Mouse (Mus musculus): ENCODE results near the gene 3110009E18Rik.

3110009E18Rik gene

GRCm38 (mm10) chr1:120093482-120094134, 27.4 kb upstream of the 3110009E18Rik start:
- POLR2A ChIA-PET = interaction anchor here in 2 of 4 experiments (1.1 to 1.2 kb wide), 2 partner anchors 27 kb away, joined by 3 to 4 read pairs; partner anchors contain the start of genes 3110009E18Rik (in 2 of the 2) and Dbi (in 2 of the 2)

DNA sequence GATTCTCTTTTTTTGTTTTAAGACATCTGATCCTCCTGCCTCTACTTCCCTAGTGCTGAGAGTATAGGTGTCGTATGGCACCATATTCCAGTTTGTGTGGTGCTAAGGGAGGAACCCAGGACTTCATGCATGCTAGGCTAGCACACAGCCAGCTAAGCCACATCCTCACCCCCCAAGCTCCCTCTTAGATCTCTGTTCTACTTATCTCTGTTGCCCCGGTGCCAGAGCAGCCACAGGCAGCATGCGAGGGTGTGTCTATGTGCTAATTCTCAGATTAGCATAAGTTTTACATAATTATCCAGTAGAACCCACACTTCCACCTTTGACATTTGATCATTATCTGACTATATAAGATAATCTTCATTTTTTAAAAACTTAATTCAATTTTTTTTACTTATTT, 26.1 kb upstream of the 3110009E18Rik start:
- ChIA-PET CTCF (interaction anchor here in 2 of 4 experiments (0.6 to 1.2 kb wide), 2 partner anchors 11 to 27 kb away, joined by 3 to 5 read pairs; no protein-coding TSS in a partner anchor), POLR2A (no interaction called here)

More at GRCm38 (mm10) chr1:120093482-120094134, 27.4 kb upstream of the 3110009E18Rik start:
- CTCF ChIA-PET = interaction anchor here (0.6 to 2.1 kb wide), 32 partner anchors 10 to 990 kb away, joined by 3 to 14 read pairs (median 3); partner anchors contain the start of genes 3110009E18Rik (in 2 of the 4), Dbi (in 2 of the 4) and Tmem37 (in 2 of the 4)

DNA sequence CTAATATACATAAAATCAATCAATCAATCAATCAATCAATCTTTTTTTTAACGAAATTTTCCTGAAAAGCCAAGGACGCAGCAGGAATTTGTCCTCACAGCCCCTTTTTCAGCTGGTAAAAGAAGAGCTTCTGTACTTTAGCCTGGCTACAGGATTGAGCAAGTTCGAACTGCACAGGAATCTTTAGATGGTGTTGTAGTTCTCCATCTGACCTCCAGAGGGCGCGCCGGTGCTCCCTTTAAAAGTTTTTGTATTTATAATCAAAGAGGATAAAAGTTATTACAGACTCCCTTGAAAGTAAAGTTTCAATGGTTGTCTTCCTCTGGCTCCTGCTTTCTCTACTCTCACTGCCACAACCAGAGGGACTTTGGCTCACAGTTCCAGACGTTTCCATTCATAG, 22.7 kb upstream of the 3110009E18Rik start:
- CTCF ChIA-PET = interaction anchor here (0.6 to 1.7 kb wide), 23 partner anchors 9 to 1102 kb away, joined by 3 to 8 read pairs (median 4); partner anchors contain the start of genes 3110009E18Rik (in 3 of the 4) and Dbi (in 3 of the 4)

GRCm38 (mm10) chr1:120099483-120099882, 21.5 kb upstream of the 3110009E18Rik start:
- ChIA-PET POLR2A (interaction anchor here in 1 of 4 experiments (1.2 kb wide), 1 partner anchor 21 kb away, joined by 4 read pairs; the partner anchor contains the start of genes 3110009E18Rik and Dbi), CTCF (no interaction called here)

More for the DNA sequence above, 22.7 kb upstream of the 3110009E18Rik start:
- POLR2A ChIA-PET = interaction anchor here in 2 of 4 experiments (0.6 to 1.4 kb wide), 6 partner anchors 9 to 494 kb away, joined by 3 to 6 read pairs (median 3); partner anchors contain the start of genes 3110009E18Rik (in 2 of the 2) and Dbi (in 2 of the 2)

DNA sequence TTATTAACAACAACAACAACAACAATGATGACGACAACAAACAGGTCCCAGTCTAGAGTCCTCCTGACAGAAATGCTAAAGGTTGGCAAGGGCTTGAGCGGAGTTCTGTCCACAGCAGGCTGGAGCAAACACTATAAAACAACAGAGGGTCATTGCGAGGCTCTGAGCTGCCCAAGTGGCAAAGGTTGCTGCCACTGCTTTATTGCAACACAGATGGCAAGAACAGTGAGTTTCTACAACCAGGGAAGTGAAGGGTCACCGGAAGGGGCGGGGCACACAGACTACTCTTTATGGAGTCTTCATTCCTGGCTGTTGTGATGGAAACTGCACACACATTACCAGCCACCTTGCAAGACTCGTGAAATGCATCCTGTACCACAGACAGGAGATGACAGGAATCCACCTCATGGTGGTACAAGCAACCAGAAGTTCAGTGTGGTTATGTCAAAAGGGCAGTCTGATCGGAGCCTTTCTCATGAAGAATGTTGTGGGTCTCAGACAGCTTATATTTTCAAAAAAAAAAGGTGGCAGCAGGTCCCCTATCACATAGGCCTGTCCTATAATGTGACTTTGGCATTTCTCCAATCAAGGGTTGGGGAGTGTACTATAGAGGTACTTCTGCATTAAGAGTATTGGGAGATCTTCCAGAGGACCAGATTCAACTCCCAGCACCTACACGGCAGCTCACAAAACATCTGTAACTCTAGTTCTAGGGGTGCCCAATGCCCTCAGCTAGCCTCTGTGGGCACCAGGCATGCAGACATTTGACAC, 20.3 kb upstream of the 3110009E18Rik start:
- POLR2A ChIA-PET = interaction anchor here in 2 of 4 experiments (0.7 to 1.6 kb wide), 4 partner anchors 9 to 20 kb away, joined by 4 to 5 read pairs (median 4); partner anchors contain the start of genes 3110009E18Rik (in 1 of the 2) and Dbi (in 1 of the 2)
- CTCF ChIA-PET = interaction anchor here in 1 of 4 experiments (0.6 kb wide), 1 partner anchor 720 kb away, joined by 3 read pairs; no protein-coding TSS in a partner anchor

GRCm38 (mm10) chr1:120101227-120101609, 19.8 kb upstream of the 3110009E18Rik start:
- ChIA-PET POLR2A (interaction anchor here in 2 of 4 experiments (0.7 to 1.6 kb wide), 4 partner anchors 10 to 19 kb away, joined by 4 to 5 read pairs (median 4); partner anchors contain the start of genes 3110009E18Rik (in 1 of the 2) and Dbi (in 1 of the 2)), CTCF (interaction anchor here in 2 of 4 experiments (0.6 to 1.4 kb wide), 2 partner anchors 54 to 486 kb away, joined by 3 to 4 read pairs; no protein-coding TSS in a partner anchor)

DNA sequence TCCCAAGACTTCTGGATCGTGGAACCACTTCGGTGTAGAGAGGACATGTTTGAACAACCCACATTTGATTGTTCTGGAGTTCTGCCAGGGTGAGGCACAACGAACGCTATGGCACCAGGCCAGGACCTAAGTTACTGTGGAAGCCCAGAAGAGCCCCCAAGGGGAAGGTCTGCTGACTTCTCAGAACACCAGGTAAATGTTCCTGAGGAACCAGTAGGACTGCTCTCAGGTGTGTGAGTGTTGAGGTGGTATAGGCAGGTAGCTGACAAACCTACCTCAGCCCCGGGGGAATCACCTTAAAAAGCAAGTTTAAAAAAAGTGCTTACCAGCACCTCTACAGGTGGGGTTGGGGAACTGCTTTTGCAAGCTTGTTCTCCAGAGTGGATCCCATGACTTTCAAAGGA, 15.4 kb upstream of the 3110009E18Rik start:
- ChIA-PET CTCF (interaction anchor here in 2 of 4 experiments (0.6 to 1.4 kb wide), 10 partner anchors 11 to 321 kb away, joined by 3 to 5 read pairs (median 4); partner anchors contain the start of genes 3110009E18Rik (in 2 of the 2) and Dbi (in 2 of the 2)), POLR2A (interaction anchor here in 3 of 4 experiments (0.6 to 1.3 kb wide), 4 partner anchors 9 to 32 kb away, joined by 3 to 4 read pairs (median 4); partner anchors contain the start of gene Tmem37 (in 1 of the 3))

DNA sequence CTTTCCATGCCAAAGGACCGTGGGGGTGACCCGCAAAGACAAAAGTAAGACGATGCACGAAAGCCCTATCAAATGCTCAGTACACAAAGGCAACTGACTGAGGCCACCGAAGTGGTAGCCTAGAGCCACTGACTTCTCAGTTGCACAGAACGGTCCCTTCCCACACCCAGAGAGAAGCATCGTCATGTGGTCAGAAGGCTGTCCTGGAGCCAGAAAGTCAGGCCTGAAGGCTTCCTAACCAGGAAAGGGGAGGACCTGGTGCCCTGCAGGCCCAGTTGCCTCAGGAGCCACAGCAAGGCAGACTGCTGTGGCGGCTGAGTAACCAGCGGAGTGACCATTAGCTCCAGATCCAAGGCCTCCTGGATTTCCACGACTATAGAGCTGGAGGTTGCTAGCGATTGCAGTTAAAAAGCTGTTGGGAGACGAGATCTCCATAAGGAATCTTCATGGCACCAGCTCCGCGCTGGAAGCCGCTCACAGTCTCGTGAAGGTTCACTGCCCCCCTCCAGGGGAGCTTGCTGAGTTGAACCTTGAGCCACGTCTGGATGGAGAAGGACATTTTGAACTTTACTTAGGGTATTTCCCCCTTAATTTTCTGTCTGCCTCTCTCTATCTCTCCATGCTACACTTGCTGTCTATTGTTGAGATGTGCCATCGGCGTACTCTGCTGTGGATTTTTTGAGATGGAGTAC, 11.1 kb upstream of the 3110009E18Rik start:
- ChIA-PET CTCF (interaction anchor here in 1 of 4 experiments (2.0 kb wide), 1 partner anchor 77 kb away, joined by 4 read pairs; no protein-coding TSS in a partner anchor), POLR2A (interaction anchor here in 3 of 4 experiments (0.9 to 2.0 kb wide), 5 partner anchors 9 to 23 kb away, joined by 4 to 9 read pairs (median 4); partner anchors contain the start of genes 3110009E18Rik (in 3 of the 3) and Dbi (in 3 of the 3))

GRCm38 (mm10) chr1:120111766-120112165, 9.2 kb upstream of the 3110009E18Rik start:
- ChIA-PET POLR2A (interaction anchor here in 3 of 4 experiments (0.5 to 2.1 kb wide), 8 partner anchors 8 to 1003 kb away, joined by 3 to 13 read pairs (median 3); partner anchors contain the start of genes 3110009E18Rik (in 2 of the 3) and Dbi (in 2 of the 3)), CTCF (interaction anchor here (0.6 to 2.0 kb wide), 7 partner anchors 18 to 376 kb away, joined by 3 to 5 read pairs (median 4); no protein-coding TSS in a partner anchor)

DNA sequence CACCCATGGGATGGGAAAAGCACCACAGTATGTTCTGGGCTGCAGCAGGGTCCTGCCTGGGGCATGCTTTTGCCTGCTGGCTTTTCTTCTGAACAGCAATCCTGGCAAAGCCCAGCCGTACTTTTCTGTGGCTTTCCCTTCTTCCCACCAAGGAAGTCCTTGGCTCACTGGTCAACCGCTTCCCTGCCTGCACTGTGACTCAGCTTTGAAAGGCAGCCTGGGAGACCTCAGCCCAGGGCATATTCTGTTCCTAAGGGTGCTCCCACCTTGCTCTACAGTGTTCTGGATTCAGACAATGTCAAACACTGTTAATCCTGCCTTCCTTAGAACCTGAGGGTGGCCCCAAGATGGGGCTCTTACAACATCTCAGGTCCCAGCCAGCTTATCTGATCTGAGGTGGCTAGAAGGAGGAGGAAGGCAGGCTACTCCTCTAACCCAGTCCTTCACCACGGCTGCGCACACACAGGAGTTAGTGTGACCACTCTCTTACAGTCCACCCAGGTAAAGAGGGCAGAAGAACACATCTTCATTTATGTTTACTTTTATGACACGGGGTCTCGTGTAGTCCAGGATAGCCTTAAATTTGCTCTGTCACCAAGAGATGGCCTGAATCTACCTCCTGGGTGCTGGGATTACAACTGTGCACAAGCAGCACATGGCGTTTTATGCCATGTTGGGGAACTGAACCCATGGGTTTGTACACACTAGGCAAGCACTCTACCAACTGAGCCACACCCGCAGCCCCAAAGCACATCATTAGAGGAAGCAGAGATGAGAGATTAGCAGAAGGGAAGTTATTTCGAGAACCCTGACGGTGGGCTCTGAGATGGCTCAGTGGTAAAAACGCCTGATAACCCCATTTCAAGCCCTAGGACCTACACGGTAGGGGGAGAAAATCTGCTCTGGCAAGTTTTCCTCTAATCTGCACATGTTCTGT, 8.5 kb upstream of the 3110009E18Rik start:
- ChIA-PET CTCF (interaction anchor here in 3 of 4 experiments (0.6 to 2.0 kb wide), 5 partner anchors 19 to 84 kb away, joined by 3 to 5 read pairs (median 4); no protein-coding TSS in a partner anchor), POLR2A (interaction anchor here in 3 of 4 experiments (0.5 to 2.1 kb wide), 7 partner anchors 8 to 1004 kb away, joined by 3 to 13 read pairs (median 3); partner anchors contain the start of genes 3110009E18Rik (in 2 of the 3) and Dbi (in 2 of the 3))

DNA sequence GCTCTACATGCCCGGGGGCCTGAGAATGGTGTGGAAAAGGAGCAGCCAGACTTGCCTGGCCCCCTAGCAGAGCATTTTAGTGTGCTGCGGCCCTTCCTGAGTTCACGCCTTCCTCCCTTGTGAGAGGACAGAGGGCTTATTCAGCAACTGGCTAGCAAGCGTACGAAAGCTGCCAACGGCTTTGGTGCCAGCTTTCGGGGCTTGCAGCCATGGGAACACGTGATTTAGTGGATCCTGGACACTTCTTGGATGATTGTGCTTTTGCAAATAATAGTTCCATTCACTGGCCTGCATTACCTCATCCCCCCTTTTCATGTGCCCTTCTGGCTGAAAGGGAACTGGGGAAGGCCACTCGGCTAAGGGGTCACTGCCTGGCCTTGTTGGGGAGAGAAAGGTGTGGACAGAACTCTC, 5.3 kb upstream of the 3110009E18Rik start:
- CTCF ChIA-PET = interaction anchor here in 2 of 4 experiments (0.8 to 1.4 kb wide), 2 partner anchors 18 to 22 kb away, joined by 3 to 5 read pairs; no protein-coding TSS in a partner anchor
- POLR2A ChIA-PET = interaction anchor here in 1 of 4 experiments (0.7 to 1.5 kb wide), 3 partner anchors 10 to 431 kb away, joined by 4 to 5 read pairs (median 4); no protein-coding TSS in a partner anchor

- ChIA-PET POLR2A (interaction anchor here in 1 of 4 experiments (0.7 to 1.5 kb wide), 2 partner anchors 14 to 431 kb away, joined by 4 to 5 read pairs; no protein-coding TSS in a partner anchor), CTCF (interaction anchor here in 2 of 4 experiments (0.7 to 1.4 kb wide), 4 partner anchors 9 to 1097 kb away, joined by 3 to 5 read pairs (median 3); no protein-coding TSS in a partner anchor)
Measured at GRCm38 (mm10) chr1:120116106-120116505, 4.9 kb upstream of the 3110009E18Rik start.

DNA sequence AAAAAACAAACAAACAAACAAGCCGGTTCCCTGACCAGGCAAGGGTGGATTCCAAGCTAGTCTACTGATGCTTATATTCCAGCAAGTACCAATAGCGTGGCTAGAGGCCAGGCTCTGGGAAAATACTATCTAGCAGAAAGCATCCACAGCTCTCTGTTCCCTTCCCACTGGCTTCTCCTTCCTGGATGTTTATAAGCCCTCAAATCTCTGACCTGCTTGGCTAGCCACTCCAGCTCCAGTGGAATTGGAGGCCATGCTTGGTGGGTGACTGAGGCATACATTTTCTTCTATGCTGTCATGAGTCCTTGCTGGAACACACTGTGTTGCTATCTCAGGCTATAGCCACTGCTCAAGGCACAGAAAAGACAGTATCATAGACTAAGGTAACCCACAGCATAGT, 2.1 kb upstream of the 3110009E18Rik start:
- ChIA-PET CTCF (interaction anchor here in 1 of 4 experiments (0.7 kb wide), 1 partner anchor 21 kb away, joined by 3 read pairs; no protein-coding TSS in a partner anchor), POLR2A (interaction anchor here in 3 of 4 experiments (0.6 to 2.0 kb wide), 5 partner anchors 29 to 126 kb away, joined by 3 to 5 read pairs (median 3); partner anchors contain the start of gene Tmem37 (in 1 of the 3))

GRCm38 (mm10) chr1:120119389-120119788, 1.6 kb upstream of the 3110009E18Rik start:
- ChIA-PET CTCF (no interaction called here), POLR2A (interaction anchor here in 3 of 4 experiments (0.6 to 2.3 kb wide), 5 partner anchors 8 to 45 kb away, joined by 3 to 13 read pairs (median 3); partner anchors contain the start of gene Tmem37 (in 1 of the 3))

All from embryonic stem cell, embryonic (primary cell).